Mouse (Mus musculus) bone marrow, adult 2 months (tissue): ENCODE results near the gene Ntn1.

ENCODE experiments used
- CTCF ChIP-seq: fragments of 200-500 bp; IDR thresholded peaks from 2 replicates; pipeline ENCODE4 v1.5.1; 2011; ENCODE audit warnings: low read length, control low read depth; ENCODE audit not compliant: control insufficient read depth, insufficient read depth
- POLR2A ChIP-seq: fragments of 200-500 bp; IDR thresholded peaks from 2 replicates; pipeline ENCODE4 v1.6.1; 2011; ENCODE audit warnings: low read depth, mild to moderate bottlenecking, control low read depth, low read length, borderline replicate concordance; ENCODE audit not compliant: control insufficient read depth

GRCm38 (mm10) chr11:68442983-68443638 is 42.5 kb upstream of the Ntn1 start:
- TF ChIP-seq POLR2A (no peak), CTCF (no peak)
